Mouse (Mus musculus) liver (tissue): Measurements from ENCODE around the gene Dclre1b.

ENCODE experiments used
- DNase-seq: peaks from one replicate; pipeline ENCODE4 v3.0.0-alpha.2; 2020; ENCODE audit warnings: mixed read lengths

Dclre1b gene

DNA sequence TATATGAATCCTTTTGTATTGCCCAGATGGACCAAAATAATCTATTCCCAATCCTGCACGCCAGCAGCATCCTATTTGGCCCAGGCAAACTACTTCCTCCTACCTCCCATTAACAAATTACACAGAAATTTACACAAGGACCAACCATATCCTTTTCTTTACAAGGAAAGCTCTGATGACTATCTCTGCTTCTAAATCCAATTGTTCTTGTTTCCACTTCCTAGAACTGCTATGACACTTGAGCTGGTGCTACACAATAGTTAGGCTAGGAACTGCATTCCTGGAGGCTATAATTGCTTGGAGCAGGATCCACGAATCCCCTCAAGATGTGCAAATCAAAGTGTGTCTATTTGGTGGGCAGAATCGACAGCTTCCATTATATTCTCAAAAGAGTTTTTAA, 42.5 kb downstream of the Dclre1b start:
- DNase-seq = no peak

DNA sequence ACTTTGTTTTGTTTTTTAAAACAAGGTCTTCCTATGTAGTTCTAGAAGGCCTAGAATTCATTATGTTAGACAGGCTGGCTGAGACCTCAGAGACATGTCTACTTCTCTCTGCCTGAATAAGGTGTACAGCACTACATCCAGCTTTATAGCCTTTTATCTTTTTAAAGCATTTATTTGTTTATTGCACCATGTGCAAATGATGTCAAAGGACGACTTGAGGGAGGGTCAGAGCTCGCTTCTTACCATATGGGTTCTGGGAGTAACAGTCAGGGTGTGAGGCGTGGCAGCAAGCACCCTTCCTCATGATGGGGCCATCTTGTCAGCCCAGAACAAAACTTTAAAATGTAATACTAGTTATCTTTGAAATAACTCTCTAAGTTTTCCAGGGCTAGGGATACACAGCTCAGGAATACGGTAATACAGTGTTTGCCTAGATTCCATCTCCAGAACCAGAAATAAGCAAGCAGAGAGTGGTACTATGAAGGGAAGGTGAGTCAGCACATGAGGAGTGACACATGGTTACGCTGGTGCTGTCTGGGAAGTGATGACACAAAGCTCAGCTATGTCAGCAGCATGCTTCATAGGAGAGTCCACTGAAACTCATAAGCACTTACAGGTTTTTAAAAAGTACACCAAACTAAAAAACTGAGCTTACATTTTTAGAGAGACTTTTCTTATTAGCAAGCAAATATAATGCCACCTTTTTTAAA, 49.8 kb downstream of the Dclre1b start:
- no peak for DNase-seq

DNA sequence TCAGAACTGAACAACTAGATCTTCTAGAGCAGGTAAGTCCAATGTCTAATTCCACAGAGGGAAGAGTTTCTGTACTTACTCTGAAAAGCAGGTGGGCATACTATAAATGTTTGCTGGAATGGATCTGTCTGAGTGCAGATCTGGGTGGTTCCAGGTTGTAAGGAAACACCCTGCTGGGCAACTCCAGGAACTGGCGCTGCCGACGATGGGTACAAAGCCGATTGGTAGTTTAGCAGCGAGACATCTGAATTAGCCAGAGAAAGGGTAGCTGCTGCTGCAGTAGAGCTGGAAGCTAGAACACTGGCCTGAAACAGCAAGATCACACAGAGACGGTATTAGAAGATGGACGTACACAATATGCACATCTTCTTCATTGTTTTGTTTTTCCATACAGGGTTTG, 50.8 kb downstream of the Dclre1b start:
- DNase-seq = no peak

DNA sequence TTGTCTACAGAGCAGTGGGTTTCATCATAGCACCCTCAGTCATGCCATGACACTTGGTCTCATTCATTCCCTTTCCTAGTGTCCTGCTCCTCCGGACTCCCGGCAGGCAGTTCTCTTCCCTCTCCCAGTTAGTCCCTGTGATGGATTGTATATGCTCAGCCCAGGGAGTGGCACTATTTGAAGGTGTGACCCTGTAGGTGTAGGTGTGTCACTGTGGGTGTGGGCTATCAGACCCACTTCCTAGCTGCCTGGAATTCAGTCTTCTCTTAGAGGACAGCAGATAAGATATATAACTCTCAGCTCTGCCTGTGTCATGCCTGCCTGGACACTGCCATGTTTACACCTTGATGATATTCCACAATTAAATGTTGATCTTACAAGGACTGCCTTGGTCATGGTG, 52.3 kb downstream of the Dclre1b start:
- DNase-seq = no peak

DNA sequence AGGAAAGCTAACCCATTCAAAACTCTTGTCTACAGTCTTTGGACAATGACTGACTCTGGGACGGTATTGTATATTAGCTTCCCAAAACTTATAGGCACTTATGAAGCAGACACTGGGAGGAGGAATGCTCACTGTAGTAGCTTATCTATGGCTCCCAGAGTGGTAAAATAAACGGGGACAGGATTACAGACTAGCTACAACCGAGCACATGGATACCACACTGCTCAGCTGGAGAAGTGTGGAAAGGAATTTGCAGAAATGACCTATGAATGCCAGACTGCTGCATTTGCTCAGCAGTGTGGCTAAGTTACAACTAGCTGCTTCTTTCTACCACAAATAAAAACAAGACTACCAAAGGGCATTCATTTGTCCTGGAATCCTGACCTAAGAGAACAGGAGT, 53.9 kb downstream of the Dclre1b start:
- DNase-seq = no peak

DNA sequence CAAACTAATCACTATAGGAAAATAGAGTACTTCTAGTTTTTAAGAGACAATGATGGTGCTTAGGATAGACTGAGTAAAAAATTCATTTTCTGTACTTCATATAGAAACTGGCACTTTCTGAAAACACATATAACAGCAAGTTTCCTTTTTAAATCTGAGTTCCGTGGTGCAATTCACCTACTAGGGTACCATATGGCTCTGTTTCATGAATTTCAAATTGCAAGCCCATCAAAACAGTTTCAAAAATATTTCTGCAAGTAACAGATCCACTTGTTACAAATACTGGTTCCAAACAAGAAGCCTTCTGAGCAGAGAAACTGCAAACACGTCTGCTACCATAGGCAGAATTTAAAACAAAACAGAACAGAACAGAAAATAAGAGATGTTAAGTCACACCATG, 57.7 kb downstream of the Dclre1b start:
- DNase-seq = no peak
